Mouse (Mus musculus): ENCODE measurements around the gene Pcmtd2. TPM values are rescaled to one million over a fixed set of nuclear protein-coding genes. Genes with fewer than 3 reads are reported as not detected.

Pcmtd2 gene
- polyA plus RNA-seq, 1 experiment from 2014 or later, result 42.6 TPM

Other genes starting within 250 kb of the Pcmtd2 start
- gene Prpf6, start 246.0 kb upstream of the Pcmtd2 start, polyA plus RNA-seq (2014; fragmentation: Nextera tagmentation; extraction: Ambion mirVana), result 78.7 and 82.5 TPM in 2 replicates
- 30.9 and 41.1 TPM in 2 replicates for gene Zfp512b, start 245.1 kb upstream of the Pcmtd2 start, polyA plus RNA-seq (2014; fragmentation: Nextera tagmentation; extraction: Ambion mirVana)
- 14.9 and 17.7 TPM in 2 replicates for gene Samd10, start 238.6 kb upstream of the Pcmtd2 start, polyA plus RNA-seq (2014; fragmentation: Nextera tagmentation; extraction: Ambion mirVana)
- 0.68 and 0.88 TPM in 2 replicates for gene Gm29797, start 180.8 kb upstream of the Pcmtd2 start, polyA plus RNA-seq (2014; fragmentation: Nextera tagmentation; extraction: Ambion mirVana)
- 21.4 and 22.0 TPM in 2 replicates for gene Sox18, start 166.2 kb upstream of the Pcmtd2 start, polyA plus RNA-seq (2014; fragmentation: Nextera tagmentation; extraction: Ambion mirVana)
- gene Tcea2, start 157.5 kb upstream of the Pcmtd2 start, polyA plus RNA-seq (2014; fragmentation: Nextera tagmentation; extraction: Ambion mirVana), result 23.2 and 25.2 TPM in 2 replicates
- gene Rgs19, start 143.9 kb upstream of the Pcmtd2 start, polyA plus RNA-seq (2014; fragmentation: Nextera tagmentation; extraction: Ambion mirVana), result 92.5 and 97.1 TPM in 2 replicates
- gene Lkaaear1, start 139.4 kb upstream of the Pcmtd2 start, polyA plus RNA-seq (2014; fragmentation: Nextera tagmentation; extraction: Ambion mirVana), result not detected in 2 replicates
- 0.69 and 1.0 TPM in 2 replicates for gene Oprl1, start 122.8 kb upstream of the Pcmtd2 start, polyA plus RNA-seq (2014; fragmentation: Nextera tagmentation; extraction: Ambion mirVana)
- 0.08 and 0.23 TPM in 2 replicates for gene Myt1, start 74.5 kb upstream of the Pcmtd2 start, polyA plus RNA-seq (2014; fragmentation: Nextera tagmentation; extraction: Ambion mirVana)
- gene Polr3k, start 26.5 kb downstream of the Pcmtd2 start, polyA plus RNA-seq (2014; fragmentation: Nextera tagmentation; extraction: Ambion mirVana), result 97.2 and 102 TPM in 2 replicates
- not detected in 2 replicates for gene Gm14496, start 153.3 kb downstream of the Pcmtd2 start, polyA plus RNA-seq (2014; fragmentation: Nextera tagmentation; extraction: Ambion mirVana)

Measured in limb, embryonic 11.5 days (tissue).